Mouse (Mus musculus): ENCODE measurements around the gene Trpt1. TPM values are rescaled to one million over a fixed set of nuclear protein-coding genes. Genes with fewer than 3 reads are reported as not detected.
"Not testable (repeated sequence)": the region's sequence is repeated elsewhere in the genome, so short reads cannot be mapped to it uniquely, and the experiment has no call there.

Gene Trpt1
- polyA plus RNA-seq, 2 experiments = 12.0 to 15.1 TPM

DNA sequence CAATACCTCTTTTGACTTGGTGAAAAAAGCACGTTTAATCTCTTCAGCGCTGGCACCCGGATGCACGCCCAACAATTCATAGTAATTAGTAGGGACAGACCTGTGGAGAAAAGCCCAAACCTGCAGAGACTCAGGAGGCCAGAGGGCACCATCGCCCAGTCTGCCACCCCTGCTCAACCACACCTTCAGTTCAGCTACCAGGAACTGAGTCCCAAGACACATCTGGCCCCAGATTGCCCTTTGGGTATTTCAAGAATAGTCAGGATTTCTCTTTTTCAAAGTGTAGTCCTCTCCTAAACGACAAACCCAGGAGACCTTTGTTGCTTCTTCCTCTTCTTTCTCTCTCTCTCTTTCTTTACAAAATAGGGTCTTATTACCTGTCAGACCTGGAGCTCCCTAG lies 5.2 kb upstream of the Trpt1 start:
- H3K4me1 ChIP-seq (ENCODE audit: control insufficient read depth, insufficient read depth, low read length) = peaks cover 32% of the 10 kb centered on the region
- DNase-seq (ENCODE audit: low spot score) = no peak
- no peaks in the 10 kb centered on the region for H3K9me3 ChIP-seq (ENCODE audit: control insufficient read depth, low read length)
- ATAC-seq (ENCODE audit: low FRiP score, low read depth) = no peak
- H3K27ac ChIP-seq (replicated peaks; ENCODE audit: low read depth, low read length) = no peak overlapping the region
- no peak overlapping the region for H3K4me3 ChIP-seq (replicated peaks; ENCODE audit: low read length)
- no peaks in the 10 kb centered on the region for H3K27me3 ChIP-seq (ENCODE audit: control insufficient read depth, insufficient read depth, low read length)
- H3K36me3 ChIP-seq (ENCODE audit: control insufficient read depth, insufficient read depth, low read length) = no peaks in the 10 kb centered on the region
- H3K9ac ChIP-seq (ENCODE audit: low read depth, low read length, severe bottlenecking) = no peak overlapping the region
- H3K4me2 ChIP-seq (replicated peaks; ENCODE audit: low read depth, low read length, severe bottlenecking) = no peak overlapping the region
- TF ChIP-seq POLR2A (IDR thresholded peaks at IDR 0.05; ENCODE audit: borderline replicate concordance, extremely low read depth, insufficient read depth, insufficient read length) = no peak
- 88% methylated on average over 6 of the region's 6 CpGs for WGBS

DNA sequence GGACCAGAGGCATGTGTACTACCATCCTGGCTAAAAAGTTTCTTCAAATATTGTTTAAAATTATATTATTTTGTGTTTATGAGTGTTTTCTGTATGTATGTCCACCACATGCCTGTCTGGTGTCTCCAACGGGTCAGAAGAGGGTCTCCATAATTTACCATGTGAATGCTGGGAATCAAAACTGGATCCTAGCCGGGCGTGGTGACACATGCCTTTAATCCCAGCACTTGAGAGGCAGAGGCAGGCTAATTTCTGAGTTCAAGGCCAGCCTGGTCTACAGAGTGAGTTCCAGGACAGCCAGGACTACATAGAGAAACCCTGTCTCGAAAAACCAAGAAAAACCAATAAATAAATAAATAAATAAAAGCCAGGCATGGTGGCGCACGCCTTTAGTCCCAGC lies 4.8 kb upstream of the Trpt1 start:
- not testable (repeated sequence) for H3K9ac ChIP-seq (ENCODE audit: low read depth, low read length, severe bottlenecking); H3K27me3 ChIP-seq (ENCODE audit: control insufficient read depth, insufficient read depth, low read length); H3K27ac ChIP-seq (replicated peaks; ENCODE audit: low read depth, low read length); ATAC-seq (ENCODE audit: low FRiP score, low read depth); H3K4me3 ChIP-seq (replicated peaks; ENCODE audit: low read length); DNase-seq (ENCODE audit: low spot score); H3K4me2 ChIP-seq (replicated peaks; ENCODE audit: low read depth, low read length, severe bottlenecking); H3K36me3 ChIP-seq (ENCODE audit: control insufficient read depth, insufficient read depth, low read length); H3K9me3 ChIP-seq (ENCODE audit: control insufficient read depth, low read length)
- 90% methylated on average over 6 of the region's 6 CpGs for whole genome bisulfite sequencing
- peaks cover 27% of the 10 kb centered on the region for H3K4me1 ChIP-seq (ENCODE audit: control insufficient read depth, insufficient read depth, low read length)

DNA sequence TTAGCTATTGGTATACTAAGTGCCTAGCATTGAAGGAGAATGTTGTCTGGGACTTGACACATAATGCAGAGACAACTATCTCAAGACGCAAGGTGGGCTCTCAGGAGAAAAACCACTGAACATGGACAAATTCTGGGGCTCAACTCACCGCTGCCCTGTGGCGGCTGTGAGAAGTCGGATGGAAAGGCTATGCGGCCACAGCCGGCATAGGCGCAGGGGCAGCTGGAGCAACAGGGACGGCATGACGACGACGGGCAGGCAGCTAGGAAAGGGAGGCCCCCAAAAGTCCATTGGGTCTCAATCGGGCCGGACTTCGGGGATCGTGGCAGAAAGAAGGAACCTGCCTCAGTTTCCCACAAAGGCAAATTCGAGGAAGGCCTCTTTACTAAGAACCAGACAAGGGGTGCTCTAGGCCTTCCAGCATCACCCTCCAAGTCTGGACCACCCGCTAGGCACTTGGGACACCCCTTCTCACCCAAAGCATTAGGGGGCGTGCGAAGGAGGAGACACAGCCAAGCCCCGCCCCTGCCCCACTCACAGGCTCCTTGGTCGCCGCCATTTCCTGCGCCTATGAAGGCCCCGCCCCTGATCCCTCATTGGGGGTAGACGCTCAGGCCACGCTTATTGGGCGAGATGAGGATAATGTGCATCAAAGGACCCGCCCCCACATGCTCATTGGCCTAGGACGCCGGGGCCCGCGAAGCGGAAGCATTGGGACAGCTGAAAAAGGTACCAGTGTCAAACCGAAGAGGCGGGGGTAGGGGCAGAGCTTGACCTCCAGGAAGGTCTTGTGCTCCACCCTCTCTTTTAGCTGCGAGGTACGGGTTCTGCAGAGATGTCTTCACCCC lies 3.7 kb upstream of the Trpt1 start, which contains the start of gene Dnajc4:
Gene Dnajc4 (minus strand): TSS at position 562 of the 848 bp plus-strand sequence.
- peak; percentile 98 for DNase-seq (ENCODE audit: low spot score)
- H3K27ac ChIP-seq (replicated peaks; ENCODE audit: low read depth, low read length) = peak within 1 kb of the TSS; percentile 5; the same call in 1 of the 2 replicates
- no peaks in the 10 kb centered on the region for H3K9me3 ChIP-seq (ENCODE audit: control insufficient read depth, low read length)
- H3K4me2 ChIP-seq (replicated peaks; ENCODE audit: low read depth, low read length, severe bottlenecking) = peak within 1 kb of the TSS; percentile 93
- H3K36me3 ChIP-seq (ENCODE audit: control insufficient read depth, insufficient read depth, low read length) = no peaks in the 10 kb centered on the region
- peak within 1 kb of the TSS; percentile 48 for H3K4me3 ChIP-seq (replicated peaks; ENCODE audit: low read length)
- WGBS = 3% methylated on average over 37 of the region's 37 CpGs
- H3K27me3 ChIP-seq (ENCODE audit: control insufficient read depth, insufficient read depth, low read length) = no peaks in the 10 kb centered on the region
- H3K4me1 ChIP-seq (ENCODE audit: control insufficient read depth, insufficient read depth, low read length) = peaks cover 32% of the 10 kb centered on the region
- H3K9ac ChIP-seq (ENCODE audit: low read depth, low read length, severe bottlenecking) = peak within 1 kb of the TSS; percentile 65
- ATAC-seq (ENCODE audit: low FRiP score, low read depth) = peak; percentile 93
- TF ChIP-seq POLR2A (IDR thresholded peaks at IDR 0.05; ENCODE audit: borderline replicate concordance, extremely low read depth, insufficient read depth, insufficient read length) = no peak

DNA sequence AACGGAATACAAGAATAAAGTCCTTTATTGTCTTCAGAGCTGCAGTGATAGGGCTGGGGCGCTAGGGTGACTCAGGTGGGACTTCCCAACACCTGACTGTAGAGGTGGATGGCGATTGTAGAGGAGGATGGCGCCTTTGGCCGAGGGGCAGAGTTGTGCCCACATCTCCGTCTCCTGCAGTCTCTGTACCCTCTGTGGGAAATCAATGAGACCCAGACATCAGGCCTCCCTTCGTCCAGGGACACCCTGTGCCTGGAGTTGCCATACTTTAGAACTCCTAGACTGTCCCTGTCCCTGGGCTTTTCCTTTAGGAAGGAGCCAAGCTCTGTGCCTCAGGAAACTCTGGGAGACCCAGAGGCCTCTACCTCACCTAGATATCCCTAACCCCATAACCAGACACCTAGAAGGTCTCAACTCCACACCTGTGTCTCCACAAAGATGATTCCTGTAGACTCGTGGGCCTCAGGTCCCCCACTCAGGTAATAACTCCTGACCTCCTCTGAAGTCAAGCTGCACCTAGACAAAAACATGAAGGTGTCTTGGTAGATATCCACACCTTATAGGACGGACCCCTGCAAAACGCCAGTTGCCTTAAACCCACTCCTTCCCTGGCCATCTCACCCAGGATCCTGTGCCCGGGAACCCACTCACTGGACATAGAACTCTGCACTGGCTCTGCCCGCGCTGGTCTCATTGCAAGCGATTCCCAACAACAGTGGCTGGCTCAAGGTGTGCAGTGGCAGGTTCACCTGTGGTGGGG lies 2.7 kb upstream of the Trpt1 start:
- ATAC-seq (ENCODE audit: low FRiP score, low read depth) = no peak
- Histone ChIP-seq H3K4me3 (replicated peaks; ENCODE audit: low read length) (peak overlapping the region; percentile 48), H3K4me1 (ENCODE audit: control insufficient read depth, insufficient read depth, low read length) (peaks cover 29% of the 10 kb centered on the region), H3K4me2 (replicated peaks; ENCODE audit: low read depth, low read length, severe bottlenecking) (peak overlapping the region; percentile 93), H3K9me3 (ENCODE audit: control insufficient read depth, low read length) (no peaks in the 10 kb centered on the region), H3K9ac (ENCODE audit: low read depth, low read length, severe bottlenecking) (peak overlapping the region; percentile 47), H3K36me3 (ENCODE audit: control insufficient read depth, insufficient read depth, low read length) (no peaks in the 10 kb centered on the region), H3K27ac (replicated peaks; ENCODE audit: low read depth, low read length) (no peak overlapping the region), H3K27me3 (ENCODE audit: control insufficient read depth, insufficient read depth, low read length) (no peaks in the 10 kb centered on the region)
- no peak for DNase-seq (ENCODE audit: low spot score)
- WGBS = 62% methylated on average over 14 of the region's 14 CpGs
- no peak for TF ChIP-seq POLR2A (IDR thresholded peaks at IDR 0.05; ENCODE audit: borderline replicate concordance, extremely low read depth, insufficient read depth, insufficient read length)

DNA sequence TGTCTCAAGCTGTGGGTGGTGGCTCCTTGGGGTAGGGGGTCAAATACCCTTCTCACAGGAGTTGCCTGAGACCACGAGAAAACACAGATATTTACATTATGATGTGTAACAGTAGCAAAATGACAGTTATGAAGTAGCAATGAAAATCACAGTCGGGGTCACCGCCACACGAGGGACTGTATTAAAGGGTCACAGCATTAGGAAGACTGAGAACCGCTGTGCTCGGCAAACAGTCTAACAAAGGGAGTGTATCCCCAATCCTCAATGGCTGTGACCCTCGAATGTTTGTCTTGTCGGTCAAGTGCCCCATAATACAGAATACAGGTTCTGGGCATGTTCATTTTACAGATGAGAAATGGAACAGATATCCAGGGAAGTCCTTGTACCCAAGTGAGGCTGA lies 1.9 kb upstream of the Trpt1 start:
- Histone ChIP-seq H3K4me2 (replicated peaks; ENCODE audit: low read depth, low read length, severe bottlenecking) (no peak overlapping the region), H3K9me3 (ENCODE audit: control insufficient read depth, low read length) (no peaks in the 10 kb centered on the region), H3K36me3 (ENCODE audit: control insufficient read depth, insufficient read depth, low read length) (peaks cover 7% of the 10 kb centered on the region), H3K27me3 (ENCODE audit: control insufficient read depth, insufficient read depth, low read length) (no peaks in the 10 kb centered on the region), H3K27ac (replicated peaks; ENCODE audit: low read depth, low read length) (no peak overlapping the region), H3K9ac (ENCODE audit: low read depth, low read length, severe bottlenecking) (no peak overlapping the region), H3K4me1 (ENCODE audit: control insufficient read depth, insufficient read depth, low read length) (peaks cover 29% of the 10 kb centered on the region), H3K4me3 (replicated peaks; ENCODE audit: low read length) (no peak overlapping the region)
- WGBS = 89% methylated on average over 8 of the region's 8 CpGs
- DNase-seq (ENCODE audit: low spot score) (no peak), ATAC-seq (ENCODE audit: low FRiP score, low read depth) (no peak)
- TF ChIP-seq POLR2A (IDR thresholded peaks at IDR 0.05; ENCODE audit: borderline replicate concordance, extremely low read depth, insufficient read depth, insufficient read length) = no peak

Measured in limb, embryonic 14.5 days (tissue).